Mouse (Mus musculus) cerebellum, postnatal 4 days (tissue): ENCODE data around the gene Ppp1r11.
A peak's percentile ranks its signal among the peaks of the same experiment; 100 is the strongest.
"Not testable (repeated sequence)": the region's sequence is repeated elsewhere in the genome, so short reads cannot be mapped to it uniquely, and the experiment has no call there.

Experiments
- DNase-seq, 2 experiments: peaks; one replicate each; pipeline ENCODE4 v3.0.0; 2022; ENCODE audit warnings: low spot score in 2 of 2, mixed read lengths in 1 of 2

Ppp1r11 gene

DNA sequence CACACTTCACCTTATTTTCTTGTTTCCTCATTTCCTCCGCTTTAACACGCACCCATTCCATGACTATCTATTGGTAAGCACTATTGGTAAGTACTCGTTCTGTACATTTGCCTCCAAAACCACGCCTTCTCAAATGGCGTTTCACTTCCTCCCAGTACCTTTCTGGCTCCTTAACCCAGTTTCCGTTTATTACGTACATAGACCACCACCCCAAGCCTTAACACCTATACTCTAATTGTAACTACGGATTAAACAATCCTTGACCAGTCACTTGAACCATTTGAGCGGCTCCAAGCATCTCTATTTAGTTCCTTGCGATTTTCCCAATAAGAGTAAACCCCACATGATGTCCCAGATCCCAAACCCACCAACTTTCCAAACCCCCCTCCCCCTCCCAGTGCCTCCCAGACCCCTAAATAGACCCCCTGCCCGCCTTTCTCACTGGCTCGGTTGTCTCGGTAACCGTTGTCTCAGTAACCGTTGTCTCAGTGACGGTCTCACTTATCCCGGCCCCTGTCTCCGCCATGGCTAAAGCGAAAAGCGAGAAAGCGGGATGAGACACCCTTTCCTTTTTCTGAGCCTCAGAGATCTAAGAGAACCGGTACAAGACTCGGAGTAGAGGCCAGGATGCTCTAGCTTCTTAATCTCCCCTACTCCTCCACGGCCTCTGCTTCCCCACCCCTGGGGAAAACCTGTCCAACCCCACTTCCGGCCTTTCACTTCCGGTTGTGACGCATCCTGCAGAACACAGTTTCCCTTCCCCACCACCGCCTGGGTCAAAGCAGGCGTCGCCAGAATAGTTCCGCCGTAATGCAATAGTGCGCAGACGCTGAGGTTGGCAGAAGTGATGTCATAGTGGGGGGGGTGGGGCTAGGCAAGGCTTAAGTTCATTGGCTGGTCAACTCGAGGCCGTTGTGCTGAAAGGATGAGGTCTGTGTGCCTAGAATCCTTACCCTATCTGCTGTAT lies at the start of gene Ppp1r11:
Gene Ppp1r11, minus strand, starts transcription at position 761 of the 967 bp plus-strand sequence.
- DNase-seq, result peak; percentile 85 to 93

DNA sequence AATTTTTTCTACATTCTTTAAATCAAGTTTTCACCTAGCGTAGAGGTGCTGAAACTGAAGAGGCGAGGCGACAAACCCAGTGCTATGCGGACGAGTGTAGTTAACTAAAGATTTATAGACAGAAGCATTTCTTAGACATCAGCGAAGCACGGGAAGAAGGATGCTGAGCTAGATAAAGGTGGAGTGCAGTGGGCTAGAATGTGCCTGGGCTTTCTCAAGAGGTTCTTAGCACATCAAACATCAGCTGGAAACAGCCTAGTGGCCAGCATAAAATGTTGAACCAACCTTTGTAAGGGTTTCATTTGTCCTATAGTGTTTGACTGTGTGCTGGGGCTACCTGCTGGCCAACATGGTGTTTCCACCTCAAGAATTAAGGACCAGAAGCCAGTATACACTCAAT lies 49.3 kb upstream of the Ppp1r11 start, which contains the start of gene Zfp57:
Gene Zfp57, plus strand, starts transcription at position 301 of the 400 bp plus-strand sequence.
- DNase-seq, result no peak

DNA sequence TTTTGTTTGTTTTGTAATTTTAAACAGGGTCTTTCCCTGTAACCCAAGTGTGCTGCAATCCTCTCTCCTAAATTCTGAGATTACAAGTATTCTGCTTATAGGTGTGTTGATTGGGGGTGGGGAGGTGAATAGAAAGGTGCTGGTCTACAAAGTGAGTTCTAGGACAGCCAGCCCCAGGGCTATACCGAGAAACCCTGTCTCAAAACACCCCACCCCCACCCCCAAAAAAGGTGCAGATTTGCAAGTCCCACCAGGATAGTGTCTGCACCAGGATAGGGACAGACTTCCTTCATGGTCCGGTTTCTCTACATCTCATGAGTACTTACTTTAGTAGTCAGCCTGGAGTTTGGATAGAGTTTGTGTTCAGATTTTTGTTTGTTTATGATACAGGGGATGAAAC lies 46.9 kb upstream of the Ppp1r11 start:
- no peak for DNase-seq

DNA sequence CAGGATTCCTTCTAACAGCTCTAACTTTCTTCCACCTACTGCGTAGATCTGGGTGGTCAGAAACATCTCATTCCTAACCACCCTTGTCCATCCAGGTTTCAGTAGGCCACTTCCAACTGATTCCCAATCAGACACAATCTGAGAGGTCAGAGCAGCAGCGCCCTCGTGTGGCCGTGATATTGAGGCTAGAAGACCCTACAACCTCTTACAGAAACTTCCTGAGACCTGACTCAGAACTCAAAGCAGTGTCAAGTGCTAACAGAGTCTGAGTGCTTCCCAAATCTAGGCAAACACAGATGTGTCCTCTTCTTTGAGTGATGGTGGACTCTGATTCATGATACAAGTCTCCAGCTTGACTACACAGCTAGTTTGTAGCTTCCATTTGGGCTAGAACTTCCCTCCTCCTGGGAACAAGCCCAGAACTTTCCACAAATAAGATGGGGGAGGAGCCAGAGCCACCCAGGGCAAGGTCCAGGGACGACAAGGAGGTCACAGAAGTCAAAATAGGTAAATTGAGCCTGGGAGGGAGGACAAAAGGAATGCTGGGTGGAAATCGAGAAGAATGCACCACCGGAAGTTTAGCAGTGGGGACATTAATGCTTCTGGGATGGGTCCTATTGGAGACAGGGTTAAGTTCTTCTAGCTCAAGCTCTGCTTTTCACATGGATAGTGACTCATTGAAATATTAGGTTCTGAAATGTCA lies 45.6 kb upstream of the Ppp1r11 start:
- DNase-seq, result peak; percentile 58 to 80

DNA sequence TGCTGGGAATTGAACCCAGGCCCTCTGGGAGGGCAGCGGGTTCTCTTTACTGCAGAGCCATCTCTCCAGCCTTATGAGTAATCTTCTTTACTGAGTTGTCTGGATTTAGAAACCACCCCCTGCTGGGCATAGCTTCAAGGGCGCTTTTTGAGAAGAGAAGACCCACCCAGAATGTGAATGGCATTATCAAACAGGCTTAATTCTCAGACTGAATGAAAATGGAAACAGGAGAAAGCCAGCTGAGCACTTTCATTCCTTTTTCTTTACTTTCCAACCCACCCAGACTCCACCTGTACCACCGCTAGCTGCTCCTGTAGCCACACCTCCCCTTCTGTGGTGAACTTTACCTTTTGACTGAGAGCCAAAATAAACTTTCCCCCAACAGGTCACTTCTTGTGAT lies 43.9 kb upstream of the Ppp1r11 start:
- no peak for DNase-seq

DNA sequence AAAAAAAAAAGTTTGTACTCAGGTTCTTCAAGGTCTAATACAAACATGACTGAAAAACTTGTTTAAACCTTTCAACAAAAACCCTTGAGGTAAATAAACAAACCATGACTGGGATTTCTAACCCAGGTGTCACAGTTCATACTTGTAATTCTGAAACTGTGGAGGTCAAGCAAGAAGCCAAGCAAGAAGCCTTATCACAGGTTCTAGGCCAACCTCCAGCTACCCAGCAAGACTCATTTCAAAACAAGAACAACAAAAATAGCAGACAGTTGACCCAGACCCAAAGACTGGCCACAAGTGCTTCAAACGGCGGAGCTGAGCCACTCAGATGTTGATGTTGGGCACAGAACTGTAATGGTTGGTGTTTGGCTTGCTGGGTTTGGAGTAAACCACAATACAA lies 43.0 kb upstream of the Ppp1r11 start:
- no peak for DNase-seq

DNA sequence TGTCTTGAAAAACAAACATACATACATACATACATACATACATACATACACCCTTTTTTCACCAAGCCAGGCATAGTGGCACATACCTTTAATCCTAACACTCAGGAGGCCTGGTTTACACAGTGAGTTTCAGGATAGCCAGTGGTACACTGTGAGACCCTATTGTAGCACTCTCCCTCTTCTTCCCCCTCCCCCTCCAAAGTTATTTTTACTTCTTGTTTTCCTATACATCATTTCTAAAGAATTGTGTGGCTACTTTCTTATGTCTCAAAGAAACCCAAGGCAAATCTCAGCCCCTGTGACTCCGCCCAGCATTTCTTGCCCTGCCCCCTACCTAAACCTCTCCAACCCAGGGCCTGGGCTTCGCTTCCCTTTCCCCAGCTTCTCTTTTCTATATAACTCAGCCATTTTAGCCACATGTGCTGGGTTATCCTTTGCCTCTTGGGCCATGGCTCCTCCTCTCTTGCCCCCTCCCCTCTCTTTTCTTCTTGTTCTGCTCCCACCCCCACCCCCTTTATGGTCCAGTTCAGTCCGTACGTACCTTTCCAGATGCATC lies 42.3 kb upstream of the Ppp1r11 start:
- no peak for DNase-seq

DNA sequence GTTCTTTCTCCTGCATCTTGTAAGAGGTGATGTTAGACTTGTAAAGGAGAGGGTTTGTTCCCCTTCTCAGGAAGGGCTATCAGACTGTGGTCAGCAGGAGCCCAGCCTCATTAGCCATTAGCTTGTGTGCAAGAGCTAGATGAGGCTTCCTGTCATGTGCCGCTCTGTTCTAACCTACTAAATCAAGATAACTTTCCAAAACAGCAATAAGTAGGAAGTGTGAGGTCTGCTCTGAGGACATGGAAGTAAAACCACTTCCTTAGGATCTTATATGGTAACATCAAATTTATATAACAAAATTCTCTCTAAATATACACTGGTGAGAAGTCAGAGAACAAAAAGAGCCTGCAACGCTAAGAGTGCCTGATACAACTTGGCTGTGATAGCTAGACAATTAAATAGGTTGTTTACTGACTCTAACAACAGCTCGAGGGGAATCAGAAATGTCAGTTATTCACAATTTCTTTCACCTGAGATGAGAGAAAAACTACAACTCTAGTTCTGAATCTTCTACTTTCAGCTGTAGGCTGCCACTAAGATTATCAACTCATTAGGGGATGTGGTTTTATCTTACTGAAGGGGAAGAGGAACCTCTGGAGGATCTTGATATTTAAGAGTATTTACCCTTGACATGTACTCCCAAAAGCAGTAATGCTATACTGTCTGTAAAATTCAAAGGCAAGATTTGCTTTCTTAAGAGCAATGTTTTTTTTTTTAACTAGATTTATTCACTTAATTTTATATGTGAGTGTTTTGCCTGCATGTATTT lies 41.0 kb upstream of the Ppp1r11 start:
- DNase-seq, result no peak

DNA sequence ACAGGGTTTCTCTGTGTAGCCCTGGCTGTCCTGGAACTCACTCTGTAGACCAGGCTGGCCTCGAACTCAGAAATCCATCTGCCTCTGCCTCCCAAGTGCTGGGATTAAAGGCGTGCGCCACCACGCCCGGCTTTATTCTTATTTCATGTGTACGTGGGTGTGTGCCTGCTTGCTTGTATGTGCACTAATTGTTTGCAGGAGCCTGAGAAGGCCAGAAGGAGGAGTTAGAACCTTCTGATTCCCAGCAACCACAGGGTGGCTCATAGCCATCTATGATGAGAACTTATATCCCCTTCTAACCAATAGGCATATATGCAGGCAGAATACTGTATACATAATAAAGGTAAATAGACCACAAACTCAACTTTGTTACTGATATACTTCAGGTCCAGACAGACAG lies 39.1 kb upstream of the Ppp1r11 start:
- DNase-seq, result not testable (repeated sequence)

DNA sequence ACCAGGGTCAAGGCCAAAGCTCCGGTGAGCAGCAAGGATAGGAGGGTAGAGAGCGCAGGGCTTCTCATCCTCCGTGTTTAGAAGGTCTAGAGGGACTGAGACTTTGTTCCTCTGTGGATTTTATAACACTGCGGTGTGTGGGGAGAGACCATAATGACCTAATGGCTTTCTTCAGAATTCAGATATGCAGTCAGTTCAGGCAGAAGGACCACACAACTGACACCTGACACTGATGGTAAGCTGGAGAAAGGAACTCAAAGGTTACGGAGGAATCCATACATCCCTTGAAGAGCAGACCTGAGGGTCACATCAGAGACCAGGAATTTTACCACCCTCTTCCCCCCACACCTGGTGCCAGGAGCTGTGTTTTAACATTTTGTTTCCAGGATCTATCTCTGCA lies 37.9 kb upstream of the Ppp1r11 start, which contains the start of gene H2-M5:
Gene H2-M5, minus strand, starts transcription at position 101 of the 400 bp plus-strand sequence.
- no peak for DNase-seq

DNA sequence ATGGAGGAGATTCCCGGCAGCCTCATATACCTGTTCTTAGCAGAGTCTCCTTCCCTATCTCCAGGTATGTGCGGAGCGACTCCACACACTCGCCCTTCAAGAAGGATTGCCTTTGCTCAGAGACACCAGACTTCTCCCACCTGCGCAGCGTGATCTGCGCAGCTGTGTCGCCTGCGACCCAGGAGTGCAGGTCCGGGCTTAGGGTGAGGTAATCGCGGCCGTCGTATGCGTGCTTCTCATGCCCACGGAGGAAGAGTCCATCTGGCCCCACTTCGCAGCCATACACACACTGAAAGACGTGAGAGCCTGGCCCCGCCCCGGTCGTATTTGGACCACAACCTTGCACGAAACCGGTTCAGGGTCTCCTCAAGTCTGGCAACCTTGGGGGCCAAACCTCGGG lies 36.9 kb upstream of the Ppp1r11 start:
- no peak for DNase-seq

DNA sequence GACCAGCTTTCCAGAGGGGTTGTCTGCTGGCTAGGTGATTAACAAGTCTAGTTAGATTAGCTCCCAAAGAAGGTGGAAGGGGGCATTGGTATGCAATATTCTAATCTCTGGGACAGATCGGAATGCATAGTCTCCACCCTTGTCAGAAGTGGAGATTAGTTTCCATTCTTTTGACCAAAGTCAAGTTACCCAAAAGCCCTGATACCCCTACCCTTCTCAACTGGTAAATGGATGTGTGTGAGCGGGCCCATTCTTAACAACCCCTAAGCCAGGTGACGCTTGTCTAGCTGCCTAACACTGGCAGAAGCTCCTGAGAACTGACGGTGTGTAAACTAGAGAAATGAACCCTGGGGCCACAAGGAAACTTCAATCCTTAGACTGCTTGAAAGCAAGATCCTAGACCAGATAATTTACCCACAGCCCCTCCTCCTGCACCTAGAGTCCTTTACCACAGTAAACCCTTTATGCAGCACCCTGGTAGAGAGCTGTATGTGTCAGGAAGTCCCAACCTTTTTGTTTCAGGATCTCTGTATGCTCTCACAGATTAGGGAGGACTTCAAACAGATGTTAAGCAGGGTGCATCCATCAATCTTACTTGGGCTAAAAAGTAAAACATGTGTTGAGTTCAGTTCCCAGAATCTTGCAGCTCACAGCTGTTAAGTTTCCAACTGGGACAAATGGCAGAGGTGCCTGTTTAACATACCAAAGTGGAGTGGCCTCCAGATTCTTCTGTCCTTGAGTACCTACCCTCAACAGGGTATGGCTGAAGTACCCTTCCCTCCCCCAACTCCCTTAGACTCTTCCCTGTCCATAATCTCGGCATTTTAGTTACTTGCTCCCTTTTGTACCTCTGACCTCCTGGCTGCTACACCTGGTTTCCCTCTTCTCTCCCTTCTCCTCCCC lies 31.0 kb upstream of the Ppp1r11 start:
- no peak for DNase-seq

DNA sequence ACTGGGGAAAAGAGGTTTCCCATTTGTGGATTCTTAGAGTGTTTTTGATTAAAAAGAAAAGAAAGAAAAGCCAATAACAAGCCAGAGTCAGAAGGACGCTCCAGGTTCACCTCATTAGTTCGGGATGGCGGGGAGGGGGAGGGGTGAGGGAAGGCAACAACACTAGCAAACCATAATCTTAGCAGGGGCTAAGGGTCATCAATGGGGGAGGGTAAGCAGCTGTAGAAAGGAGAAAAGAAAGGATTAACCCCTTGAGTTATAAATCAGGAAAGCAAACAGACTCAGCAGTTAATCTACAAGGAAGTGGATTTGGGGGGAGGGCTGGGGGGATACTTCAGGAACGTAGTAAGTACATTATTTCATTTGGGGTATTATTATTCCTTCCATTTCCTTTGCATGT lies 30.3 kb upstream of the Ppp1r11 start:
- DNase-seq, result no peak

DNA sequence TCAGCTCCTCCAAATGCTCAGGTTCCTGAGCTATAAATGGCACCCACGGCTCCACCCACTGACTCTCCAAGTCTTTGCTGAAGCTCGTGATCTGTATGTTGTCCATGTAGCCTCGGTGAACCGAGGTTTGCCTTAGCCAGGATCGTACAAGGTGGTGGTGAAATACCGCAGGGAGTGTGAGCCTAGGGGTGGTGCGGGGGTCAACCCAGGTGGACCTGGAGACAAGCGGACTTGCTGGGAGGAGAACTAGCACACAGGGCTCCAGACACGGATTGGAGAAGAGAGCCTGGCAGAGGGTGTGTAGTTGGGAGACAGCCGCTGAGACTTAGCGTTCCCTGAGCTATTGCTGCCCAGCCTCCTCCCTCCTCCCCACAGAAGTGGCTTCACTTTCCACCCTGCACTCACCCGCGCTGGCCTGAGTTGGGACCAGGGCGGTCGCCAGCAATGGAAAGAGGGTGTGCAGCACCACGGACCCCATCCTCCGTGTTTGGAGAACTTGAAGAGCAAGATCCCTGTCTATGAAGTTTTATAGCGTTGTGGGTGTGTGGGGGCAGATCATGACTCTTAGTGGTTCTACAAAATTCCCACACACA lies 29.8 kb upstream of the Ppp1r11 start, which contains the start of gene 2410137M14Rik:
Gene 2410137M14Rik, minus strand, starts transcription at position 17 of the 593 bp plus-strand sequence.
- no peak for DNase-seq

DNA sequence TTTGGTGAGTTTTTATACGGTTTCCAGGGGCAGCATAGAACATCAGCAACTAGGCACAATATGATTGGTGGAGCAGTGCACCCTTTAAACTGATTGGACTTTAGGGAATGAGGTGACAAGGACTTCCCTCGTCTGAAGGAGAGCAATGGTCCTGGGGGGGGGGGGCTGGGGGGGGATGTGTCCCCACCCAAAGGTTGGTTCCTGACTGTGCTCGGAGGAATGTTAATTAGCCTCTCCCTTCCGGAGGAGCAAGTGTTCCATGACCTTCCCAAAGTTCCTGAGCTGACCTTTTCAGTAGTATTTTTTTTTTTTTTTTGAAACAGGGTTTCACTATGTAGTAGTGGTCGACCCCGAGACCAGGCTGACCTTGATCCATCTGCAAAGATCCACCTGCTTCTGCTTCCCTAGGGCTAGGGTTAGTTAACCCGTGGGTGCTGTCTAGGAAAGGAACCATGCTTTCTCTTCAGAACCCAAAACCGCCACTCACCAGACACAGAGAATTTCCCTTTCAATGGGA lies 21.8 kb upstream of the Ppp1r11 start:
- DNase-seq, result no peak

DNA sequence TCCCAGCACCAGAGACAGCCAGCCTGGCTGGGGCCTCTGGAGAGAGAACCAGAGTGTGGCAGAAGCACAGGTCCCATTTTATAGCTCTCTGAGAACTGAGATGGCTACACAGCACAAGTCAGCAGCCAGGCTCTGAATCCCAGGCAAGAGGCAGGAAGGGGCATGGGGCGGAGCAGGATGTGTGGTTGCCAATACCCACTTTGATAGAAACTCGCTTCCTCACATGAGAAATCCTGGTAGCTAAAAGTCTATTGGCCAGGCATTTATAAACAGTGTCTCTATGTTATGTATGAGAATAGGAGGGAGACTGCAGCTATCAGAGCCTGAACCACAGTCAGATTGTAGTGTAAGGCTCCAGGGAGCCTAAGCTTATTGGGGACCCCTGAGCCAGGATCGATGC lies 21.2 kb upstream of the Ppp1r11 start:
- DNase-seq, result no peak

DNA sequence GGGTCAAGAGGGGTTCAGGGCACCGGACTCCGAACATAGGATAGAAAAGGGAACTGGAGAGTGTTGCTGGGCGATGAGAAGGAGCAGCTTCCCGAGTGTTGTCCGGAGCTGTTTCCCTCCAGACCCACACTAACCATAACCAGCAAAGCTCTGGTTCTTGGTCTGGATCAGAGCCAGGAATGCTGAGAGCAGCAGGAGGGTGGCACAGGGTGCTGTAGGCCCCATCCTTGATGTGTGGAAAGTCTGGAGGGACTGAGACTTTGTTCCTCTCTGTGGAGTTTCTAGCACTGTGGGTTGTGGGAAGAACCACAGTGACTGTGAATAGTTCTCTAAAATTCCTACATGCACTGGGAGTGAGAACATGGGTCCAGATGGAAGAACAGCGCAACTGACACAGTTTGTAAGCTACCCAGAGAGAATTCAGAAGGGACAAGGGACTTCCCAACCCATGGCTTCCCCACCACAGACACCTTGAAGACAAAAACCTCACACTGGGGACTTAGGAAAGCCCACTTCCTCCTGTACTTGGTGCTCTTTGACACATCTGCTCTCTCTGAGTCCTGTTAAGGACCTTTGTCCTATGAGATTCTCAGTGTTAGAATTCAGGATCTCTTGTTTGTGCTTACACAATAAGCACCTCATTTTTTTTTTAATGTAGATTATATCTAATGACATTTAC lies 19.8 kb upstream of the Ppp1r11 start:
- no peak for DNase-seq

DNA sequence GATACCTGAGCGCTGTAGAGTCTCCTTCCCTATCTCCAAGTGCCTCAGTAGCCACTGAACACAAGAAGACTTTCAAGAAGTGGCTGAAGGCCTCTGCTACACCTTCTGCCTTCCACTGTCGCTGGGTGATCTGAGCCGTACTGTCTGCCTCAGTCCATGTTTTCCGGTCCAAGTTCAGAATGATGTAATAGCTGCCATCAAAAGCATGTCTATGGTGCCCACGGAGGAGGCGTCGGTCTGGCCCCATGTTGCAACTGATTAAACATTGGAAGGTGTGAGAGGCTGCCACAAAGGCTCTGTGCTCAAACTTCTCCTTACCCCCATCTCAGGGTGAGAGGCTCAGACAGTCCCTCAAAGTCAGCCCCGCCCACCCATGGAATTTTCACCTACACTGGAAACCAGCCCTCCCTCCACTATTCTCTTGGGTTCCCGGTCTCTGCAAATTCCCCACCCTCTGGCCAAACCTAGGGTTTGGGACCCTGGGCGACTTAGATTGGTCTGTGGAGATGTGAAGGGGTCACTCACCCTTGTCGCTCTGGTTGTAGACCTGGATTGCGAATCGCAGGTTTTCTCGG lies 18.9 kb upstream of the Ppp1r11 start:
- no peak for DNase-seq

DNA sequence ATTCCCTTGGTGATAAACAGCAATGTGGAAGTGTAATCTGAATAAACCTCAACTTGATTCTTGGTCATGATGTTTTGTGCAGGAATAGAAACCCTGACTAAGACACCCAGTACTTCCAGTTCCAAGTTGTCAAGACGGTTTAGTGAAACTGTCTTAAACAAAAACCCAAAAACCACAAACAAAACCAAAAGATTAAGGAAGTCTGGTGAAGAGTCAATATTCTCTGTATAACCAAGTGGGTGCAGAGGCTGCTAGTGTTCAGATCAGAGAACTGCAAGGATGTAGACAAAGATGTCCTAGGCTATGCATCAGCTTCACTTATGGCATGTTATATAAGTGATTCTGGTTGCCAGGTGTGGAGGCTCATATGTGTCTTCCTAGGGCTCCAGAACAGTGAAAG lies 15.3 kb upstream of the Ppp1r11 start:
- no peak for DNase-seq
